Mouse (Mus musculus): ENCODE data around the gene Zbtb48. TPM values are rescaled to one million over a fixed set of nuclear protein-coding genes. Genes with fewer than 3 reads are reported as not detected.

Zbtb48 gene
- polyA plus RNA-seq, 1 experiment = 13.7 TPM

DNA sequence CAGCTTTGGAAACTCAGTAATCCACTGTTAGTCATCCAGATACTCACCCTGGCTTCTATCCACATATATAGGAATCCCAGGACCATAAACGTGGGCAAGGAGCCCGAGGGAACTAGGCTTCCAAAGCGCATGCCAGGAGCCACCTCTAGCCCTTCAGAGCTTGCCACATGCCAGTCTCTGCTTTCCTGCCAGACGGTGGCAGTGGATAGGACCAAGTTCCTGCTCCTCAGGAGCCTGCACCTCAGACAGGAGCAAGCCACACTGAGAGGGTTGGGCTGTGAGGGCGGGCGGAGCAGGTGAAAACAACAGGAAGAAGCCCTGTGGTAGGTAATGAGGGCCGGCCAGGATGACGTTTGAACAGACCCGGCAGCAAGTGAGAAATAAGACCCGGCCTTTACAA is 41.6 kb downstream of the Zbtb48 start:
- Histone ChIP-seq H3K27ac (ENCODE audit: insufficient read depth, low read length) (no peak overlapping the region), H3K4me1 (ENCODE audit: control insufficient read depth, insufficient read depth, low read length) (peaks cover 2% of the 10 kb centered on the region; the same call in 1 of the 2 replicates), H3K4me3 (ENCODE audit: insufficient read depth, low read length) (no peak overlapping the region)
- no peak for TF ChIP-seq POLR2A (IDR thresholded peaks at IDR 0.05; ENCODE audit: extremely low read depth, insufficient read depth, low read length)
- no peak for TF ChIP-seq CTCF (IDR thresholded peaks at IDR 0.05; ENCODE audit: extremely low read depth, insufficient read depth, low read length)

DNA sequence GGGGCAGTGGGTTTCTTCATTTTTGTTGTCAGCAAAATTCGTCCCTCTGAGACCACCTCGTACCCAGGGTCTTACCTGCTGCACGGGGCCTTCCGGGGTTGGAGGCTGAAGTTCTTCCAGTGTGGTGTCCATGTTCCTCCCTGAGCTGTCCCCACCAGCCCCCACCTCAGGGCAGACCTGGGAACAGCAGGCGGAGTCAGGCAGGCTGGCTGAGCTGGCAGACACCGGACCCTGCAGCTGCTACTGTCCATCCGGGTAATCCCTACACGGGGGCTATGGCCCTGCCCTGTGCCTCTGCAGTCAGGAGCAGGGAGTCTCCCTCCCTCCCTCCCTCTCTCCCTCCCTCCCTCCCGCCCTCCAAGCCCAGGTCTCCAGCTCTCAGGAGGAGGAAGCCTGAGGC is 43.9 kb downstream of the Zbtb48 start:
- TF ChIP-seq CTCF (IDR thresholded peaks at IDR 0.05; ENCODE audit: extremely low read depth, insufficient read depth, low read length) (no peak), POLR2A (IDR thresholded peaks at IDR 0.05; ENCODE audit: extremely low read depth, insufficient read depth, low read length) (no peak)
- peaks cover 2% of the 10 kb centered on the region; the same call in 1 of the 2 replicates for H3K4me1 ChIP-seq (ENCODE audit: control insufficient read depth, insufficient read depth, low read length)
- no peak overlapping the region for H3K4me3 ChIP-seq (ENCODE audit: insufficient read depth, low read length)
- H3K27ac ChIP-seq (ENCODE audit: insufficient read depth, low read length) = no peak overlapping the region

DNA sequence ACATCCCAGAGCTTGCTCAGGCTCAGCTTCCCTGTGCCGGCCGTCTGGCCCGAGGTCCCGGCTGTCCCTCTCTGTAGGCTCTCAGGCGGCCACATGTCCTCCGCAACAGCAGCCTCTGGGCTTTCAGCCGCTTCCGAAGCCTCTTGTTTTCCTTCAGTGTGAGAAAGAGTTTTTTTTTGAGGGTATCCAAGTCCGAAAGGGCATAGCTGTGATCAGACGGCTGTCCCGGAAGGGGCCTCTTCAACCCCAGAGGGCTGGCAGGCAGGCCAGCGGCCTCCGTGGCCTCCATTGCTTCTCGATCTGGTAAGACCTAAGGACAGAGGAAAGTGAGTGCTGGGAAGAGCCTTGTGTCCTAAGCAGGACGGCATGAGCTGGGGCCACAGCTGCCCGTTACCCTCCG is 44.4 kb downstream of the Zbtb48 start:
- peaks cover 2% of the 10 kb centered on the region; the same call in 1 of the 2 replicates for H3K4me1 ChIP-seq (ENCODE audit: control insufficient read depth, insufficient read depth, low read length)
- TF ChIP-seq POLR2A (IDR thresholded peaks at IDR 0.05; ENCODE audit: extremely low read depth, insufficient read depth, low read length) = no peak
- no peak for TF ChIP-seq CTCF (IDR thresholded peaks at IDR 0.05; ENCODE audit: extremely low read depth, insufficient read depth, low read length)

DNA sequence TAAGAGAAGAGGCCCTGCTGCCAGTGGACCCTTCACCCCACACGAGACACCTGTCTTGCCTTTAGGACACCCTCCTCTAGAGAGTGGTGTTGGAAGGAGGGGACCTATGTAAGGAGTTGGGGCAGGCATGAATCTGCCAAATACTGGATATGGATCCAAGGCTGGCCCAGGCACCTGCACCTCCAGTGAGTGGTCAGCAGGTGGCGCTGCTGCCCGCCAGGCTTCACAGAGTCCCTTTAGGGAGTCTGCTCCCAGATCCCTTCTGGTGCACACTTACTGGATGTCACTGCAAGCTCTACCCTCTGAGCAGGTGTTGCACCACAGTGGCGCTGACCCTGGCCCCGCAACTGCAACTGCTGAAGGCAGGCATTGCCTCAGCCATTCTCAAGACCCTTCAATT is 46.1 kb downstream of the Zbtb48 start:
- H3K4me1 ChIP-seq (ENCODE audit: control insufficient read depth, insufficient read depth, low read length) = no peaks in the 10 kb centered on the region
- H3K27ac ChIP-seq (ENCODE audit: insufficient read depth, low read length) = no peak overlapping the region
- H3K4me3 ChIP-seq (ENCODE audit: insufficient read depth, low read length) = no peak overlapping the region
- TF ChIP-seq POLR2A (IDR thresholded peaks at IDR 0.05; ENCODE audit: extremely low read depth, insufficient read depth, low read length) = peak; percentile 25; the same call in 1 of the 2 replicates
- TF ChIP-seq CTCF (IDR thresholded peaks at IDR 0.05; ENCODE audit: extremely low read depth, insufficient read depth, low read length) = peak; percentile 97

More for the DNA sequence above, 44.4 kb downstream of the Zbtb48 start:
- no peak overlapping the region for H3K27ac ChIP-seq (ENCODE audit: insufficient read depth, low read length)
- no peak overlapping the region for H3K4me3 ChIP-seq (ENCODE audit: insufficient read depth, low read length)

DNA sequence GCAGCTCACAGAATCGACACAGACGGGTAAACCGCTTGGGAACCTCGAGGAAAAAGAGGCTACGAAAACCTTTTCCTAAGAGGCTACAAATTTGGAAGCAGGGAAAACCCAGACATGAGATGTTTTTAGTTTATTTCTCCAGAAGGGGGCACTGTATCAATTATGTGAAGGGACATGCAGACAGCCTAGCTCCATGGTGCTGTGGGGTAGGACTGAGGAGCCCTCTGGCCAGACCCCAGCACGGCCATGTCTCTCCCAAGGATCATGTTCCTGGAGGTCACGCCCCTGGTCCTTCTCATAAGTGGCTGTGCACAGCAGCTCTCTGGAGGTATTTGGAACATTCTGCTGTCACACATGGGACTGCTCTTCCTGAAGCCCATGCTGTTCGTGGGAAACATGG is 46.8 kb downstream of the Zbtb48 start:
- TF ChIP-seq CTCF (IDR thresholded peaks at IDR 0.05; ENCODE audit: extremely low read depth, insufficient read depth, low read length) = 0 out of 2 replicates have a peak, but pooled peaks have one; percentile 24
- TF ChIP-seq POLR2A (IDR thresholded peaks at IDR 0.05; ENCODE audit: extremely low read depth, insufficient read depth, low read length) = no peak
- H3K4me3 ChIP-seq (ENCODE audit: insufficient read depth, low read length) = no peak overlapping the region
- H3K4me1 ChIP-seq (ENCODE audit: control insufficient read depth, insufficient read depth, low read length) = no peaks in the 10 kb centered on the region
- H3K27ac ChIP-seq (ENCODE audit: insufficient read depth, low read length) = no peak overlapping the region

DNA sequence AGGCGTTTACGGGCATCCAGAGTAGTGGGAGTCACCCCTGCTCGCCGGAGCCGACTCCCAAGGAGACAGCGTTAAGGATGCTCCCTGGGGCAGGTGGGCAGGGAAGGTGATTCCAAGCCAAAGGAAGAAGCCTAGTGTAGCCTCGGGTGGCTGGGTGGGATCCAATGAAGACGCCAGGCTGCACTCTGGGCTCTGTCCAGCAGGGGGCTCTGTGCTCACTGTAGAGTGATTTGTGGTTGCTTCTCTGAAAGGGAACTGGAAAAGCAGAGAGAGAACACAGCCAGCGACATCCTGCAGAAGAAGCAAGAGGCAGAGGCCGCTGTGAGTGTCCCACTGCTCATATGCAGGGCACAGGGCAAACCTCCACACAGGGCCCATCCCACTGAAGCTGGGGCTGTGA is 49.7 kb downstream of the Zbtb48 start:
- H3K27ac ChIP-seq (ENCODE audit: insufficient read depth, low read length) = no peak overlapping the region
- TF ChIP-seq CTCF (IDR thresholded peaks at IDR 0.05; ENCODE audit: extremely low read depth, insufficient read depth, low read length) (peak; percentile 75), POLR2A (IDR thresholded peaks at IDR 0.05; ENCODE audit: extremely low read depth, insufficient read depth, low read length) (no peak)
- no peak overlapping the region for H3K4me3 ChIP-seq (ENCODE audit: insufficient read depth, low read length)
- no peaks in the 10 kb centered on the region for H3K4me1 ChIP-seq (ENCODE audit: control insufficient read depth, insufficient read depth, low read length)

DNA sequence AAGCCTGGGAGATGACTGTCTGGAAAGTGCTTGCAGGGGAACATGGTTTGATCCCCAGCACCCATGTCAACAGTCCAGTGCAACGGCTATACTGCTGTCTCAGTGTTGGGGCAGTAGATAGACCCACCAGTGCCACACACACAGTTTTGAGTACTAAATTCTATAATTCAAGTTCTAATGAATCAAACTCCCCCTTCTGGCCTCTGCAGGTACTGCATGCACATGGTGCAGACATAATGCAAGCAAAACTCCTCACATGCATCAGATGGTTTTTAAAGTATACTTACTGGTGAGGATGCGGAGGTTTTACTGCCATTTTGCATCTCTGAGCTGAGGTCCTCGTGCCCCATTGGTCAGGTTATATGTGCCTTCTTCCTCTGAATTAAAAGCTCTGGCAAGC is 52.0 kb downstream of the Zbtb48 start:
- H3K27ac ChIP-seq (ENCODE audit: insufficient read depth, low read length) = no peak overlapping the region
- no peaks in the 10 kb centered on the region for H3K4me1 ChIP-seq (ENCODE audit: control insufficient read depth, insufficient read depth, low read length)
- H3K4me3 ChIP-seq (ENCODE audit: insufficient read depth, low read length) = no peak overlapping the region
- TF ChIP-seq POLR2A (IDR thresholded peaks at IDR 0.05; ENCODE audit: extremely low read depth, insufficient read depth, low read length) = no peak
- peak; percentile 32; the same call in 1 of the 2 replicates for TF ChIP-seq CTCF (IDR thresholded peaks at IDR 0.05; ENCODE audit: extremely low read depth, insufficient read depth, low read length)

DNA sequence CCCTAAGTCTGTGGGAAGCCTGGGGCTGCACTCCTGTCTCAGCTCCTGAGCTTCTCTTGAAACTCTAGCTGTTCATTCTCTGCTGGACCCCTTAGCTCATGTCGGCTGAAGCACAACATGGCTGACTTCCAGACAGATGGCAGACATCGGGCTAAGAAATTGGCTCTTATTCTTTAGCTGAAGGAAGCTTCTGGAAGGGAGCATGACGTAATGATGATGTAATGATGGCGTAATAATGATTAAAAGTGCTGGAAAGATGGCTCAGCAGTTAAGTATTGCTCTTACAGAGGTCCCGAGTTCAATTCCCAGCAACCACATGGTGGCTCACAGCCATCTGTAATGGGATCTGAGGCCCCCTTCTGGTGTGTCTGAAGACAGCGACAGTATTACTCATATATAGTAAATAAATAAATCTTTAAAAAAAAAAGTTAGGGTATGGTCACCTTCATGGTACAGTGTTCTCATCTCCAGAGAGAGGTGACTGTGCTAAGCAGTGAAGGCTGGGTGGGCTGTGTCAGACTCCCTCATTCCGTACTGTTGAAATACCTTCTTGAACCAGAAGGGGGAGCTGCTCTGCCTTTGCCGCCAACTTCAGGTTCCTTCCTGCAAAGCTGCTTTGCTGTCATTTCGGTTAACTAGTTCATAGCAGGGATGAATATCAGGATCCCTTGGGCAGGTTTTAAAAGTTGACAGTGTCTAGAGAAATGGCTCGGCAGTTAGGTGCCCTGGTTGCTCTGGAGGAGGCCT is 55.1 kb downstream of the Zbtb48 start:
- Histone ChIP-seq H3K27ac (ENCODE audit: insufficient read depth, low read length) (no peak overlapping the region), H3K4me3 (ENCODE audit: insufficient read depth, low read length) (no peak overlapping the region), H3K4me1 (ENCODE audit: control insufficient read depth, insufficient read depth, low read length) (no peaks in the 10 kb centered on the region)
- TF ChIP-seq POLR2A (IDR thresholded peaks at IDR 0.05; ENCODE audit: extremely low read depth, insufficient read depth, low read length) (no peak), CTCF (IDR thresholded peaks at IDR 0.05; ENCODE audit: extremely low read depth, insufficient read depth, low read length) (peak; percentile 69)

Other genes starting within 250 kb of the Zbtb48 start
- gene Camta1, start 165.8 kb downstream of the Zbtb48 start, polyA plus RNA-seq (2012; rRNA removed) = 111 and 112 TPM in 2 replicates
- 58.5 and 64.9 TPM in 2 replicates for gene Dnajc11, start 94.0 kb downstream of the Zbtb48 start, polyA plus RNA-seq (2012; rRNA removed)
- gene Thap3, start 38.7 kb downstream of the Zbtb48 start, polyA plus RNA-seq (2012; rRNA removed) = 29.7 and 31.5 TPM in 2 replicates
- 9.3 and 9.6 TPM in 2 replicates for gene Phf13, start 31.4 kb downstream of the Zbtb48 start, polyA plus RNA-seq (2012; rRNA removed)
- gene Klhl21, start 18.9 kb downstream of the Zbtb48 start, polyA plus RNA-seq (2012; rRNA removed) = 11.8 and 12.6 TPM in 2 replicates
- gene Tas1r1, start 10.9 kb upstream of the Zbtb48 start, polyA plus RNA-seq (2012; rRNA removed) = 0.23 and 0.53 TPM in 2 replicates
- 16.7 and 17.1 TPM in 2 replicates for gene Nol9, start 11.7 kb upstream of the Zbtb48 start, polyA plus RNA-seq (2012; rRNA removed)
- 59.9 and 72.3 TPM in 2 replicates for gene Plekhg5, start 44.8 kb upstream of the Zbtb48 start, polyA plus RNA-seq (2012; rRNA removed)
- gene Tnfrsf25, start 88.3 kb upstream of the Zbtb48 start, polyA plus RNA-seq (2012; rRNA removed) = 12.7 and 14.7 TPM in 2 replicates
- gene Espn, start 124.7 kb upstream of the Zbtb48 start, polyA plus RNA-seq (2012; rRNA removed) = 1.8 and 2.6 TPM in 2 replicates
- not detected in 2 replicates for gene Hes2, start 131.2 kb upstream of the Zbtb48 start, polyA plus RNA-seq (2012; rRNA removed)
- gene Acot7, start 150.5 kb upstream of the Zbtb48 start, polyA plus RNA-seq (2012; rRNA removed) = 333 and 334 TPM in 2 replicates
- gene Gpr153, start 246.6 kb upstream of the Zbtb48 start, polyA plus RNA-seq (2012; rRNA removed) = 24.0 and 25.9 TPM in 2 replicates